Mouse (Mus musculus): ENCODE results near the gene Myo5c. TPM values are rescaled to one million over a fixed set of nuclear protein-coding genes. Genes with fewer than 3 reads are reported as not detected.

The Myo5c gene
- polyA plus RNA-seq, 1 experiment from 2014 or later: 0.85 TPM

DNA sequence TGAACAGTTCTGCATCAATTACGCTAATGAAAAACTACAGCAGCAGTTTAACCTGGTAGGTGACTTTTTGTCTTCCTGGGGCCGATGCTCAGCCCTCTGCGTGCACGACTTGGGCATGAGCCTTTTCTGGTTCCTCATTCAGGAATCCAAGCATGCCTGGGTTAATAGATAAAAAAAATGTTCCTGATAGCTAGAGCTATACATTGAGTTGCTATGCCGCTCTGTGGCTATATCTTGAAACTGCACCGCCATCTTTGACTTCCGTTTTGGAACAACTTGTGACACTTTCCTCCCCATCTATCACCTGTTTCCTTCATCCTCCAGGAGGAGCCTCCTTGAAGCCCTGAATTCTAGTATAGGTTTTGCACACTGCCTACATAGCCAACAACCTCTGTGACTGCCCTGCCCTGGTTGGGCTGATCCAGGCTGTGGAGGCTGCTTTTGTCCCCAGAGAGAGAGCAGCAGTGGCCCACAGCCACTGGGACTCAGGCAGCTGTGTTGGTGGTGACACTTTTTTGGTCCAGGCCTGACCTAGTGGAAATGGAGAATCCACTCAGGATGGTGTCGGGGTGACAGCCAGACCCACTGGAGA lies 30.5 kb downstream of the Myo5c start:
- Histone ChIP-seq H3K27ac (ENCODE audit: low read depth, low read length) (no peak overlapping the region), H3K9me3 (ENCODE audit: control insufficient read depth, low read length) (no peaks in the 10 kb centered on the region), H3K9ac (ENCODE audit: low read depth, low read length) (no peak overlapping the region), H3K4me2 (peak overlapping the region; percentile 37; the same call in 1 of the 2 replicates), H3K4me1 (replicated peaks; ENCODE audit: control insufficient read depth, insufficient read depth, low read length) (no peaks in the 10 kb centered on the region; the same call in 1 of the 2 replicates), H3K36me3 (ENCODE audit: control insufficient read depth, insufficient read depth, low read length) (no peaks in the 10 kb centered on the region), H3K27me3 (replicated peaks; ENCODE audit: control insufficient read depth, insufficient read depth, low read length) (no peaks in the 10 kb centered on the region), H3K4me3 (ENCODE audit: low read depth, low read length) (no peak overlapping the region)
- DNase-seq (ENCODE audit: low spot score) (no peak), ATAC-seq (replicated peaks; ENCODE audit: low FRiP score) (peak; percentile 55)
- WGBS: 49% methylated on average over 8 of the region's 8 CpGs

DNA sequence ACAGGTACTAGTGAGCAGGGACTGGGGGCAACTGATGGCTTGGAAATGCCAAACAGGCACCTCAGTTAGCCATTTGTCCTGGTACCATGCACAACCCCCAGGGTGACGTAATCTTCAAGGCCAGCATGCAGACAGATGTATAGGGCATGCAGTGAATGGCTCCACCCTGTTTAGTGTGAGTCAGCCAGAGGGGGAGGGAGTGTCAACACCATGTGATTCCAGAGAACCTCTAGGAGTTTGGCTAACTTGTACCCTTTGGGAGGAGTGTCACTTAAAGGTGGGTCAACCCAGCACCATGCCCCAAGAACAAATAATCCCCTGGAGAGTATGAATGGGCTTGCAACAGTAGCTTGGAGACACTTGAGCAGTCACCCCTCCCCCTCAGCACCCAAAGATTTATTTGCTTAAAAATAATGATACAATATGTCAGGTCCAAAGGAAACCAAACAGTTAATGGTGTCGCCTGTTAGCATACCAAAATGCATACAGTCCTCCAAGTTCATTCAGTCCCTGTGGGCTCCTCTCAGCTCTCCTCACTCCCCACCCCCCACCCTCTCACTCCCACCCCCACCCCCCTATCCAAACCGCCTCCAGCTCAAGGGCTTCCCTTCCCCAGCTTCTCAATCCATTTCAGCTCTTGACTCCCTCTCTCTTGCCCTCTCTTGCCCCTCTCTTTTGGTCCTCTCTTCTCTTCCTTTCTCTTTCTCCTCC lies 32.3 kb downstream of the Myo5c start:
- DNase-seq (ENCODE audit: low spot score) (no peak), ATAC-seq (replicated peaks; ENCODE audit: low FRiP score) (peak; percentile 73)
- H3K9ac ChIP-seq (ENCODE audit: low read depth, low read length): no peak overlapping the region
- H3K4me2 ChIP-seq: no peak overlapping the region
- 38% methylated on average over 3 of the region's 3 CpGs for WGBS
- no peaks in the 10 kb centered on the region for H3K36me3 ChIP-seq (ENCODE audit: control insufficient read depth, insufficient read depth, low read length)
- no peaks in the 10 kb centered on the region for H3K9me3 ChIP-seq (ENCODE audit: control insufficient read depth, low read length)
- H3K27me3 ChIP-seq (replicated peaks; ENCODE audit: control insufficient read depth, insufficient read depth, low read length): no peaks in the 10 kb centered on the region
- H3K4me3 ChIP-seq (ENCODE audit: low read depth, low read length): no peak overlapping the region
- H3K27ac ChIP-seq (ENCODE audit: low read depth, low read length): no peak overlapping the region
- H3K4me1 ChIP-seq (replicated peaks; ENCODE audit: control insufficient read depth, insufficient read depth, low read length): no peaks in the 10 kb centered on the region; the same call in 1 of the 2 replicates

DNA sequence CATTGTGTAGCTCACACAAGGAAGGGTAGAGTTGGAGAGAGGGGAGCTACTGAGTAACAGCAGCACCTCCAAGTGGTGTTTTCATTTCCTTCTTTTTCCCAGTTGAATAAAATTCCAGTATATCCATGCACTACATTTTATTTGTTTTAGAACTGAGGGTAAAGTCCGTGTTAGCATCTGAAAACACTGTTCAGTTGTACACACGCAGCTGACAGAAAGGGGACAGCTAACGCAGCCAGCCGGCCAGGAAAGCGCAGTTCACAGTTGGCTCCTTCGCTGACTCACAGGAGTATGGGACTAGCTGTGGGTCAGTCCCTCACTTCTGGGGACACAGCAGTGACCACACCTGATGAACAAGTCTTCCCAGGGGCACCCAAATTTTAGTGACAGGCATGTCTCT lies 35.3 kb downstream of the Myo5c start:
- Histone ChIP-seq H3K4me2 (no peak overlapping the region), H3K27ac (ENCODE audit: low read depth, low read length) (no peak overlapping the region), H3K27me3 (replicated peaks; ENCODE audit: control insufficient read depth, insufficient read depth, low read length) (no peaks in the 10 kb centered on the region), H3K9ac (ENCODE audit: low read depth, low read length) (no peak overlapping the region), H3K36me3 (ENCODE audit: control insufficient read depth, insufficient read depth, low read length) (no peaks in the 10 kb centered on the region), H3K4me1 (replicated peaks; ENCODE audit: control insufficient read depth, insufficient read depth, low read length) (no peaks in the 10 kb centered on the region), H3K4me3 (ENCODE audit: low read depth, low read length) (no peak overlapping the region), H3K9me3 (ENCODE audit: control insufficient read depth, low read length) (no peaks in the 10 kb centered on the region)
- no peak for DNase-seq (ENCODE audit: low spot score)
- 77% methylated on average over 6 of the region's 6 CpGs for WGBS
- no peak for ATAC-seq (replicated peaks; ENCODE audit: low FRiP score)

DNA sequence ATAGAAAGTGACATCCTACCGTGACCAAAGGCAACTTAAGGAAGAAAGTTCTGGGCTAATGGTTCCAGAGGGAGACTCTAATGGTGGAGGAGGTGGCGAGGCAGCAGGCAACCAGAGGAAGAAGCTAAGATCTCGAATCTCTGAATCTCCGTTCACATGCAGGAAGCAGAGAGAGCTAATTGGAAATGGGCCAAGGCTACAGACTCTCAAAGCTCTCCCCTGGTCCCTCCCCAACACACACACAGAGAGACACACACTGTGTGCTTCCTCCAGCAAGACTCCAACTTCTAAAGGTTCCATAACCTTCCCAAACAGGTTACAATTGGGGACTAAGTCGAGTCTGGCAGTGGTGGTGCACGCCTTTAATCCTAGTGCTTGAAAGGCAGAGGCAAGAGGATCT lies 38.6 kb downstream of the Myo5c start:
- no peaks in the 10 kb centered on the region for H3K36me3 ChIP-seq (ENCODE audit: control insufficient read depth, insufficient read depth, low read length)
- H3K9ac ChIP-seq (ENCODE audit: low read depth, low read length): no peak overlapping the region
- ATAC-seq (replicated peaks; ENCODE audit: low FRiP score) (no peak), DNase-seq (ENCODE audit: low spot score) (no peak)
- no peaks in the 10 kb centered on the region for H3K27me3 ChIP-seq (replicated peaks; ENCODE audit: control insufficient read depth, insufficient read depth, low read length)
- H3K9me3 ChIP-seq (ENCODE audit: control insufficient read depth, low read length): no peaks in the 10 kb centered on the region
- no peak overlapping the region for H3K27ac ChIP-seq (ENCODE audit: low read depth, low read length)
- 65% methylated on average over 6 of the region's 6 CpGs for WGBS
- no peak overlapping the region for H3K4me3 ChIP-seq (ENCODE audit: low read depth, low read length)
- H3K4me1 ChIP-seq (replicated peaks; ENCODE audit: control insufficient read depth, insufficient read depth, low read length): no peaks in the 10 kb centered on the region
- no peak overlapping the region for H3K4me2 ChIP-seq

DNA sequence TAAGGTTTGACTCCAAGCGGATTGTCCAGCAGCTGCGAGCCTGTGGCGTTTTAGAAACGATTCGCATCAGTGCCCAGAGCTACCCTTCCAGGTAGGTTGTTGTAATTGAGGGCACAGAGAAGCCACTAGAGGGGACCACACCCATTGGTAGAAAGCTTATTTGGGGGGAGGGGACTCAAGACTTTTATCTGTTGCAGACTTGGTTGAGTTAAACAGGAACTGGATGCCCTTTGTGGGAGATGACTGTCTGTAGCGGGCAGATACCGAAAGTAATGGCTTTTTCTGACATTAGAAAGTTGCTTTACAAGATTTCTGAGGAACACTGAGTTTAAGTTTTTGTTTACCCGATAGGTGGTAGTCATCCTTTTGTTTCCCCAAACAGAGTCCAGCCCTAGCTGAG lies 39.7 kb downstream of the Myo5c start:
- Histone ChIP-seq H3K4me3 (ENCODE audit: low read depth, low read length) (no peak overlapping the region), H3K27me3 (replicated peaks; ENCODE audit: control insufficient read depth, insufficient read depth, low read length) (no peaks in the 10 kb centered on the region), H3K27ac (ENCODE audit: low read depth, low read length) (no peak overlapping the region), H3K36me3 (ENCODE audit: control insufficient read depth, insufficient read depth, low read length) (no peaks in the 10 kb centered on the region), H3K4me2 (no peak overlapping the region), H3K9ac (ENCODE audit: low read depth, low read length) (no peak overlapping the region), H3K9me3 (ENCODE audit: control insufficient read depth, low read length) (no peaks in the 10 kb centered on the region), H3K4me1 (replicated peaks; ENCODE audit: control insufficient read depth, insufficient read depth, low read length) (no peaks in the 10 kb centered on the region)
- WGBS: 81% methylated on average over 8 of the region's 8 CpGs
- no peak for DNase-seq (ENCODE audit: low spot score)
- ATAC-seq (replicated peaks; ENCODE audit: low FRiP score): no peak

DNA sequence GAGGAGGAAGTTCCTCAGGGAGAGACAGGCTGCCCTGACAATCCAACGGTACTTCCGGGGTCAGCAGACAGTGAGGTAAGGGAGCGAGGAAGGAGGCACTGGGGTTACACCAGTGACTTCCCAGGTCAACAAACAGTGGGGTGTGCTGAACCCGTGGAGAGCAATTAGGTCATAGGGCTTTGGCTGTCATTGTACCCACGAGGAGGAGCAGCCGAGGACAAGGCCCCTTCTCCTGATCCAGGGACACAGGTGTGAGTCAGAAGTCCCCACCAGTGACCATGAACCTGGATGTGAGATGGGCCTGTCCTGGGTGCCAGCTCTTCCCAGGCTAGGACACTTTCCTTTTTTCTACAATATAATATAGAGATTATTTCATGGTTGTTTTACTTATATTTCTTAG lies 41.8 kb downstream of the Myo5c start:
- ATAC-seq (replicated peaks; ENCODE audit: low FRiP score) (no peak), DNase-seq (ENCODE audit: low spot score) (no peak)
- no peak overlapping the region for H3K4me3 ChIP-seq (ENCODE audit: low read depth, low read length)
- H3K27ac ChIP-seq (ENCODE audit: low read depth, low read length): no peak overlapping the region
- WGBS: 77% methylated on average over 6 of the region's 6 CpGs
- no peaks in the 10 kb centered on the region for H3K9me3 ChIP-seq (ENCODE audit: control insufficient read depth, low read length)
- no peak overlapping the region for H3K9ac ChIP-seq (ENCODE audit: low read depth, low read length)
- H3K27me3 ChIP-seq (replicated peaks; ENCODE audit: control insufficient read depth, insufficient read depth, low read length): no peaks in the 10 kb centered on the region
- no peaks in the 10 kb centered on the region for H3K36me3 ChIP-seq (ENCODE audit: control insufficient read depth, insufficient read depth, low read length)
- no peaks in the 10 kb centered on the region for H3K4me1 ChIP-seq (replicated peaks; ENCODE audit: control insufficient read depth, insufficient read depth, low read length)
- H3K4me2 ChIP-seq: no peak overlapping the region

DNA sequence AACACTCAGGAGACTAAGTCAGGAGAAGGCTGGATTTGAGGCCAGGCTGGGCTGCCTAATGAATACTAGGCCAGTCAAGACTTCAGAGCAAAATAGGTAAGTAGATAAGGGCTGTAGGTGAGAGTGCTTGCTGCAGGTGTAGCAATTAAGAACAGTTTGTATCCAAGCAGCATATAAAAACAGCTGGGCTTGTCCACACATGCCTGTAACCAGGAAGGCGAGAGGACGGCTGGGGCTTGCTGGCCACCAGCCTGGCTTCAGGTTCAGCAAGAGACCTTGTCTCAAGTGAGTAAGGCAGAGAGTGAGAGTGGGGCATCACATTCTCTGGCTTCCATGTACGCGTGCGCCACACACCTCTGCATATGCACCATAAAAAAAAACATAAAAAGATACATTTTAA lies 42.7 kb downstream of the Myo5c start:
- H3K4me3 ChIP-seq (ENCODE audit: low read depth, low read length): no peak overlapping the region
- ATAC-seq (replicated peaks; ENCODE audit: low FRiP score): no peak

DNA sequence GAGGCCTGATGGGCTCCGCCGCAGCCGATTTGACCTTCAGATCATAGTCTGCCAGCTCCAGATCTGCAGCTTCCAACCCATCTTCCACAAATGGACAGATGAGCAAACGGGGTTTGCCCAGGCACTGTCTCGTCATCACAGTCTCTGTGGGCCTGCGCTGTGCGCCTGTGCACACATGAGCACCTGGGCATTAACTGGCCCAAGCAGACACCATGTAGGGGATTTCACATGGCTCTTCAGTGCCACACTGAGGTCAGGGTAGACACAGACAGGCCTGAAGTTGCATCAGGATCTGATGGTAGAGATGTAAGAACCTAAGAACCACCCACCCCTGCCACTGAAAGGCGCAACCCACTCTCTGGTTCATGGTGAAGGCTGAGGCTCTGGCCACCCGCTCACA lies 43.2 kb downstream of the Myo5c start:
- H3K4me2 ChIP-seq: no peak overlapping the region
- no peaks in the 10 kb centered on the region for H3K36me3 ChIP-seq (ENCODE audit: control insufficient read depth, insufficient read depth, low read length)
- H3K27me3 ChIP-seq (replicated peaks; ENCODE audit: control insufficient read depth, insufficient read depth, low read length): no peaks in the 10 kb centered on the region
- no peaks in the 10 kb centered on the region for H3K4me1 ChIP-seq (replicated peaks; ENCODE audit: control insufficient read depth, insufficient read depth, low read length)
- no peak overlapping the region for H3K9ac ChIP-seq (ENCODE audit: low read depth, low read length)
- 92% methylated on average over 9 of the region's 9 CpGs for WGBS
- H3K4me3 ChIP-seq (ENCODE audit: low read depth, low read length): no peak overlapping the region
- H3K27ac ChIP-seq (ENCODE audit: low read depth, low read length): no peak overlapping the region
- ATAC-seq (replicated peaks; ENCODE audit: low FRiP score): no peak
- no peaks in the 10 kb centered on the region for H3K9me3 ChIP-seq (ENCODE audit: control insufficient read depth, low read length)
- DNase-seq (ENCODE audit: low spot score): no peak

More for the DNA sequence above, 42.7 kb downstream of the Myo5c start:
- Histone ChIP-seq H3K9ac (ENCODE audit: low read depth, low read length) (no peak overlapping the region), H3K27me3 (replicated peaks; ENCODE audit: control insufficient read depth, insufficient read depth, low read length) (no peaks in the 10 kb centered on the region), H3K27ac (ENCODE audit: low read depth, low read length) (no peak overlapping the region), H3K9me3 (ENCODE audit: control insufficient read depth, low read length) (no peaks in the 10 kb centered on the region), H3K4me2 (no peak overlapping the region), H3K36me3 (ENCODE audit: control insufficient read depth, insufficient read depth, low read length) (no peaks in the 10 kb centered on the region), H3K4me1 (replicated peaks; ENCODE audit: control insufficient read depth, insufficient read depth, low read length) (no peaks in the 10 kb centered on the region)
- DNase-seq (ENCODE audit: low spot score): no peak
- 94% methylated on average over 5 of the region's 5 CpGs for WGBS

DNA sequence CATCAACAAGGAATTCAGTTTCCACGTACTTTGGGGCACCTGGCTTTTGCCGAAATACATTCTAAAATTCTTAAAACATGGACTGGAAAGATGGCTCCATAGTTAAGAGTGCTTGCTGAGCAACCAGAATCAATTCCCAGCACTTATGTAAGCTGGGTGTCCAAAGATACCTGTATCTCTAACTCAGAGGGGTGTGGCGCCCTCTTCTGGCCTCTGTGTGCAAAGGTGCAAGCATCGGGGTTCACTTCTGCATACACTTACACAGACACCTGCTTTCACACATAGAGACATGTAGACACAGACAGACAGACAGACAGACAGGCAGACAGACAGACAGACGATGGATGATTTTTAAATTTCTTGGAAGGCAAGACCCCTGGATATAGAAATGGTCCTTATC lies 49.0 kb downstream of the Myo5c start:
- H3K9me3 ChIP-seq (ENCODE audit: control insufficient read depth, low read length): no peaks in the 10 kb centered on the region
- 39% methylated on average over 5 of the region's 5 CpGs for WGBS
- H3K36me3 ChIP-seq (ENCODE audit: control insufficient read depth, insufficient read depth, low read length): no peaks in the 10 kb centered on the region
- ATAC-seq (replicated peaks; ENCODE audit: low FRiP score): no peak
- H3K9ac ChIP-seq (ENCODE audit: low read depth, low read length): no peak overlapping the region
- no peak overlapping the region for H3K4me3 ChIP-seq (ENCODE audit: low read depth, low read length)
- no peak overlapping the region for H3K4me2 ChIP-seq
- H3K27me3 ChIP-seq (replicated peaks; ENCODE audit: control insufficient read depth, insufficient read depth, low read length): no peaks in the 10 kb centered on the region
- no peaks in the 10 kb centered on the region for H3K4me1 ChIP-seq (replicated peaks; ENCODE audit: control insufficient read depth, insufficient read depth, low read length)
- no peak overlapping the region for H3K27ac ChIP-seq (ENCODE audit: low read depth, low read length)
- DNase-seq (ENCODE audit: low spot score): no peak
